Mouse (Mus musculus): ENCODE data around the gene Fgf2. TPM values are rescaled to one million over a fixed set of nuclear protein-coding genes. Genes with fewer than 3 reads are reported as not detected.

Gene Fgf2
- total RNA-seq (2014; fragmentation: Nextera tagmentation) (6.6 and 6.8 TPM in 2 replicates), total RNA-seq (2017) (3.9 and 4.9 TPM in 2 replicates), polyA plus RNA-seq (2012) (0.37 and 0.95 TPM in 2 replicates)

- TF ChIP-seq GATA1 (IDR thresholded peaks at IDR 0.05; ENCODE audit: borderline replicate concordance, low read length) (no peak), CTCF (IDR thresholded peaks at IDR 0.05; ENCODE audit: low read depth, low read length) (no peak), POLR2AphosphoS5 (IDR thresholded peaks at IDR 0.05; ENCODE audit: insufficient replicate concordance, low read depth, low read length) (no peak), TAL1 (conservative IDR thresholded peaks at IDR 0.05; ENCODE audit: low read depth, low read length) (no peak)
- Histone ChIP-seq H3K9me3 (replicated peaks) (peaks cover 4% of the 10 kb centered on the region; the same call in 1 of the 2 replicates), H3K27me3 (ENCODE audit: insufficient read depth, low read length) (peaks cover 7% of the 10 kb centered on the region; the same call in 1 of the 2 replicates), H3K4me3 (ENCODE audit: low read depth, low read length) (peak within 1 kb of the TSS; percentile 73), H3K36me3 (replicated peaks) (no peaks in the 10 kb centered on the region), H3K4me1 (ENCODE audit: insufficient read depth, low read depth, low read length) (peaks cover 62% of the 10 kb centered on the region)
- ATAC-seq (ENCODE audit: extremely low read depth, insufficient number of reproducible peaks, low FRiP score, poor library complexity, severe bottlenecking) = no peak
- DNase-seq (ENCODE audit: low spot score) = no peak
Measured at GRCm38 (mm10) chr3:37348221-37349165, at the start of gene Fgf2. Fgf2 (plus strand) TSS chr3:37348346.

- no peak for DNase-seq (ENCODE audit: low spot score)
- no peak for ATAC-seq (ENCODE audit: extremely low read depth, insufficient number of reproducible peaks, low FRiP score, poor library complexity, severe bottlenecking)
- Histone ChIP-seq H3K9me3 (replicated peaks) (no peaks in the 10 kb centered on the region), H3K4me3 (ENCODE audit: low read depth, low read length) (no peak overlapping the region), H3K4me1 (ENCODE audit: insufficient read depth, low read depth, low read length) (peaks cover 23% of the 10 kb centered on the region), H3K27me3 (ENCODE audit: insufficient read depth, low read length) (no peaks in the 10 kb centered on the region), H3K36me3 (replicated peaks) (no peaks in the 10 kb centered on the region)
- TF ChIP-seq GATA1 (IDR thresholded peaks at IDR 0.05; ENCODE audit: borderline replicate concordance, low read length) (no peak), POLR2AphosphoS5 (IDR thresholded peaks at IDR 0.05; ENCODE audit: insufficient replicate concordance, low read depth, low read length) (no peak), CTCF (IDR thresholded peaks at IDR 0.05; ENCODE audit: low read depth, low read length) (no peak), TAL1 (conservative IDR thresholded peaks at IDR 0.05; ENCODE audit: low read depth, low read length) (no peak), GATA2 (IDR thresholded peaks at IDR 0.05; ENCODE audit: borderline replicate concordance, low read depth, low read length) (no peak)
Measured at GRCm38 (mm10) chr3:37299470-37299869, 48.7 kb upstream of the Fgf2 start.

GRCm38 (mm10) chr3:37302685-37303084 lies 45.5 kb upstream of the Fgf2 start:
- Histone ChIP-seq H3K36me3 (replicated peaks) (no peaks in the 10 kb centered on the region), H3K9me3 (replicated peaks) (peaks cover 5% of the 10 kb centered on the region), H3K4me3 (ENCODE audit: low read depth, low read length) (no peak overlapping the region; the same call in 1 of the 2 replicates), H3K27me3 (ENCODE audit: insufficient read depth, low read length) (no peaks in the 10 kb centered on the region), H3K4me1 (ENCODE audit: insufficient read depth, low read depth, low read length) (peaks cover 33% of the 10 kb centered on the region)
- DNase-seq (ENCODE audit: low spot score) (peak; percentile 54), ATAC-seq (ENCODE audit: extremely low read depth, insufficient number of reproducible peaks, low FRiP score, poor library complexity, severe bottlenecking) (no peak; the same call in 1 of the 2 replicates)
- TF ChIP-seq POLR2AphosphoS5 (IDR thresholded peaks at IDR 0.05; ENCODE audit: insufficient replicate concordance, low read depth, low read length) = no peak
- peak; percentile 72 for TF ChIP-seq CTCF (IDR thresholded peaks at IDR 0.05; ENCODE audit: low read depth, low read length)

- no peaks in the 10 kb centered on the region for H3K36me3 ChIP-seq (replicated peaks)
- peaks cover 29% of the 10 kb centered on the region for H3K4me1 ChIP-seq (ENCODE audit: insufficient read depth, low read depth, low read length)
- H3K27me3 ChIP-seq (ENCODE audit: insufficient read depth, low read length) = no peaks in the 10 kb centered on the region
- ATAC-seq (ENCODE audit: extremely low read depth, insufficient number of reproducible peaks, low FRiP score, poor library complexity, severe bottlenecking) (peak; percentile 96), DNase-seq (ENCODE audit: low spot score) (peak; percentile 28)
- H3K9me3 ChIP-seq (replicated peaks) = peaks cover 5% of the 10 kb centered on the region
- no peak for TF ChIP-seq GATA1 (IDR thresholded peaks at IDR 0.05; ENCODE audit: borderline replicate concordance, low read length)
- TF ChIP-seq POLR2AphosphoS5 (IDR thresholded peaks at IDR 0.05; ENCODE audit: insufficient replicate concordance, low read depth, low read length) = no peak
- no peak for TF ChIP-seq CTCF (IDR thresholded peaks at IDR 0.05; ENCODE audit: low read depth, low read length)
- TF ChIP-seq GATA2 (IDR thresholded peaks at IDR 0.05; ENCODE audit: borderline replicate concordance, low read depth, low read length) = no peak
- TF ChIP-seq TAL1 (conservative IDR thresholded peaks at IDR 0.05; ENCODE audit: low read depth, low read length) = peak; percentile 45
- peak overlapping the region; percentile 47; the same call in 1 of the 2 replicates for H3K4me3 ChIP-seq (ENCODE audit: low read depth, low read length)
Measured at GRCm38 (mm10) chr3:37303392-37304139, 44.6 kb upstream of the Fgf2 start.

- no peak for TF ChIP-seq GATA1 (IDR thresholded peaks at IDR 0.05; ENCODE audit: borderline replicate concordance, low read length)
- no peak for TF ChIP-seq GATA2 (IDR thresholded peaks at IDR 0.05; ENCODE audit: borderline replicate concordance, low read depth, low read length)
- TF ChIP-seq POLR2AphosphoS5 (IDR thresholded peaks at IDR 0.05; ENCODE audit: insufficient replicate concordance, low read depth, low read length) = no peak
- no peak for TF ChIP-seq CTCF (IDR thresholded peaks at IDR 0.05; ENCODE audit: low read depth, low read length)
- no peak for TF ChIP-seq TAL1 (conservative IDR thresholded peaks at IDR 0.05; ENCODE audit: low read depth, low read length)
Measured at GRCm38 (mm10) chr3:37311897-37312369, 36.2 kb upstream of the Fgf2 start.

More at GRCm38 (mm10) chr3:37311897-37312369, 36.2 kb upstream of the Fgf2 start:
- H3K9me3 ChIP-seq (replicated peaks) = no peaks in the 10 kb centered on the region
- no peaks in the 10 kb centered on the region for H3K27me3 ChIP-seq (ENCODE audit: insufficient read depth, low read length)
- no peak for DNase-seq (ENCODE audit: low spot score)
- peak overlapping the region; percentile 82 for H3K4me3 ChIP-seq (ENCODE audit: low read depth, low read length)
- peaks cover 35% of the 10 kb centered on the region for H3K4me1 ChIP-seq (ENCODE audit: insufficient read depth, low read depth, low read length)
- no peak for ATAC-seq (ENCODE audit: extremely low read depth, insufficient number of reproducible peaks, low FRiP score, poor library complexity, severe bottlenecking)
- peaks cover 12% of the 10 kb centered on the region for H3K36me3 ChIP-seq (replicated peaks)

Measured in G1E (cell line).